Comparison of ENCODE assay signal across 9 mouse cellular contexts in genomic region chr4:125990143-125990542, GRCm38 (mm10). TPM values are rescaled to one million over a fixed set of nuclear protein-coding genes. Genes with fewer than 3 reads are reported as not detected.
DNase-seq lines count a peak whose midpoint lies in the region; TF ChIP-seq lines count a peak whose summit lies in the region.
"Had no signal": no experiment of that assay in that cellular context is flagged by ENCODE, and none has a peak within 500 bp of the region (broad histone marks: within the 10 kb centered on the region; RNA-seq: fewer than 3 reads in every experiment).

No protein-coding gene starts in this region.

- peak; percentile 93 for TF ChIP-seq CTCF in cortical plate, adult 2 months (IDR thresholded peaks at IDR 0.05; ENCODE audit: extremely low read depth, insufficient read depth, low read length)

- no peak for TF ChIP-seq POLR2A in cortical plate, adult 2 months (IDR thresholded peaks at IDR 0.05; ENCODE audit: extremely low read depth, insufficient read depth, low read length)

- no peak overlapping the region for H3K4me3 ChIP-seq in cortical plate, adult 2 months (ENCODE audit: insufficient read depth, low read length)
- H3K4me3 ChIP-seq: limb, embryonic 15.5 days had no signal

- DNase-seq in CD8-positive naive resting alpha-beta T cell, adult 2 months (ENCODE audit: low read depth in 2 of 2, low spot score in 2 of 2): peak; percentile 4 to 12
- peak; percentile 52 for DNase-seq in adipocyte (ENCODE audit: low spot score)
- peak; percentile 53 for DNase-seq in gastrocnemius, postnatal 14 days
- DNase-seq in layer of hippocampus, adult 8-10 months (ENCODE audit: low spot score in 2 of 2): peak; percentile 13 to 73
- DNase-seq in lung, postnatal 25 days (ENCODE audit: low spot score): peak; percentile 35
- DNase-seq in retina, postnatal 7 days (ENCODE audit: low read depth, low spot score): peak; percentile 77
- peak; percentile 51 for DNase-seq in urinary bladder, postnatal 25 days (ENCODE audit: low spot score)

- no peaks in the 10 kb centered on the region for H3K4me1 ChIP-seq in cortical plate, adult 2 months (ENCODE audit: control insufficient read depth, insufficient read depth, low read length)
- H3K4me1 ChIP-seq: limb, embryonic 15.5 days had no signal

- no peak overlapping the region for H3K27ac ChIP-seq in cortical plate, adult 2 months (ENCODE audit: insufficient read depth, low read length)
- H3K27ac ChIP-seq: limb, embryonic 15.5 days had no signal

- intact Hi-C loops in gastrocnemius, postnatal 14 days (cut with DNase I; ENCODE audit: low total_unique reads): no loop called here

RNA-seq across cellular contexts. Expression of gene Csf3r, which starts 34.2 kb away (rescaled TPM):
- 6.6 and 6.8 TPM in 2 replicates for polyA plus RNA-seq in cortical plate, adult 2 months (2012; rRNA removed)
- total RNA-seq in gastrocnemius, postnatal 14 days (2021): under 1 TPM; 0.16 to 0.22 TPM
- total RNA-seq in layer of hippocampus, adult 8-10 months (2022): 10 to 100 TPM in 2 of 4 experiments, 1 to 10 TPM in 2; 6.2 to 42.2 (median 23.2) TPM

RNA-seq across cellular contexts. Expression of gene Mrps15, which starts 56.6 kb away (rescaled TPM):
- polyA plus RNA-seq in cortical plate, adult 2 months (2012; rRNA removed): 65.7 and 73.3 TPM in 2 replicates
- total RNA-seq in gastrocnemius, postnatal 14 days (2021): 10 to 100 TPM; 57.3 to 58.7 TPM
- total RNA-seq in layer of hippocampus, adult 8-10 months (2022): 10 to 100 TPM; 42.2 to 55.3 (median 46.5) TPM

Comparison
In these comparisons a context has a peak if more than half of its experiments do, and no peak if none do; other contexts are left out.
1. DNase-seq: peak in every context shown above with its lines; median percentile 77 in retina, postnatal 7 days; 53 in gastrocnemius, postnatal 14 days; 52 in adipocyte; 51 in urinary bladder, postnatal 25 days; 43 in layer of hippocampus, adult 8-10 months; 35 in lung, postnatal 25 days; 8 in CD8-positive naive resting alpha-beta T cell, adult 2 months.
2. RNA of gene Csf3r, which starts 34.2 kb away (total RNA-seq): 6.2 to 42.2 TPM in layer of hippocampus, adult 8-10 months; 0.16 to 0.22 TPM in gastrocnemius, postnatal 14 days; every median in the first group is over 4 times any median in the second.